Mouse (Mus musculus) gonadal fat pad, adult 2 months (tissue): ENCODE results near the gene Gucy1b1. TPM values are rescaled to one million over a fixed set of nuclear protein-coding genes. Genes with fewer than 3 reads are reported as not detected.

Experiments
- DNase-seq: peaks from one replicate; pipeline ENCODE4 v3.0.0-alpha.2; 2012; ENCODE audit warnings: low read depth
- polyA plus RNA-seq: library from polyadenylated mRNA; depleted of rRNA; stranded (reverse); fragments of >200 nt; gene quantifications from 2 replicates; pipeline ENCODE4 v1.2.3, GENCODE M21; 2012; rRNA removed

Gucy1b1 gene
- polyA plus RNA-seq, 1 experiment: 6.1 TPM

DNA sequence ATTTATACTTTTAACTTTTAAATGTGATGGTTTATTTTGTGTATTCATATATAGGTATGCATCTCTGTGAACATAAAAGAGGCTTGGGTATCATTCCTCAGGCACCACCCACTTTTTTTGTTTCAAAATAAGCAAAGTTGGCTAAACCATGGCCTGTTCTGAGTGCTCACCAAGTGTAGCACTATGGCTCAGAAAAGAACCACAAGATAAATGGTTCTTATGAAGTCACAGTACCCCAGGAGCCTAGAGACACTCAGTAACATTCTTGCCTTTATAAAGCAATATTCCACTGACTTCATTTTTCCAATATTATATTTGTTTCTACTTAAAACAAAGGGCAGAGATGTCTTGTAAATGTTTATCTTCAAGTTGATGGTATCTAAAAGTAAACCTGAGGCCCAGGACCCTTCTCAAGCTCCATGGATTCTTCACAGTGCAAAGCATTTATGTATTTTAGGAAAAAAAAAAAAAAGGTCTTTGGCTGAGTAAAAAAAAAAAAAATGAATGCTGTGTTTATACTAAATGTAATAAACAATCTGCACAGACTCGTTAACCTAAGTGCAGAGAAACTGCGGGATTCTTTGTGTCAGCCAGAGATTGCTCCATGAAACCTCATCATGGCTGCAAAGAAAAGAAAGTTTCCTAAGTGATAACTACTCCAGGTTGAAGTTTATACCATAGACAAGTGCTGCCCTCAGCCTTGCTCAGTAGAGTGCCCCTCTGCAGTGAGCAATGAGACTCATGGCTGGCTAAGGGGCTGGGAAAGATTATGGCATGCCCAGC is 38.0 kb downstream of the Gucy1b1 start:
- DNase-seq: no peak

DNA sequence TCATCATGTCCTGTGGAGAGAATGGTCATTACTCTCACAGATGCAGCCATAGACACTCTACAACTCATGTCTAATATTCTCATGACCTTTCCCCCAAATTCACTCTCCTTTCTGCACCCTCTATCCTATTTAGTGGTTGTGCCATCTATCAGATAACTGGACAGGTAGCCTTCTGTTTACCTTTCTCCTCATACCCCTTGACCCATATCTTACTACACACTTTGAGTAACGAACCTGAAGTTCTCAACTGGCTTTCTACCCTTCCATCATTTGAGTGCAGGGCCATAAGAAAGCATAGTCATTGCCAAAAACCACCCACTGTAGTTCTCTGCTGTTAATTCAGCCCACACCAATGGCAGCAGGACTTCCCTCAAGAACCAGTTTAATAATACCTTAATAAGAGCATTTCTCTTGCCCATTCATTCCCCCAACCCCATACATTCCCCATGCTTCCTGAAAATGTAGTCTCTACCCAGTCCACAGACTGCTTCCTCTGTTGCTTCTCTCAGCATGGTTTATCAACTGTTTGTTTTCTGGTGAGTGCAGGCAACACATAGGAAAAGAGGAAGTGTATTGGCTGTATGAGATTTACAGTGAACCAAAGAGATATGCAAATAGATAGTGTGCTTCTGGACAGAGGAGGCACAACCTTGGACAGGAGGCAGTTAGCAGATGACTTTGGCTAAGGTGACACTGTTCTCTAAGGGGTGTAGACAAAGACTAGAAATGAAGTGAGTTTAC is 44.3 kb downstream of the Gucy1b1 start:
- peak; percentile 60 for DNase-seq

DNA sequence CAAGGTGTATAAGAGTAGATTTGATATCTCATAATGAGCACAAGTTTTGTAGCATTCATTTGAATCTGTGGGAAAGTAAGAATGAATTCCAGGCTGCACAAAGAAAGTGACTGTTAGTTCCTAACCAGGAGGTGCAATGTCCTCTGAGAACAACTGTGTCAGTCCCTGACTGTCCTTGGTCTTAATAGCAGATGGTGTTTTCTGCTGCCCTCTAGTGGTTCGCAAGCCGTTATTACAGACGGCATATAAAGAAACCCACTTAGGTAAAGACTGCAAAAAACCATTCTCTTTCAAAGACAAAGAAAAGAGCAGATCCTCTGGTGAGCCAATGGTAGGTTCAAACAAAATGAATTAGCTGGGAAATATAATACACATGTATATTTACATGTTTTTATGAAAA is 45.3 kb downstream of the Gucy1b1 start:
- no peak for DNase-seq

DNA sequence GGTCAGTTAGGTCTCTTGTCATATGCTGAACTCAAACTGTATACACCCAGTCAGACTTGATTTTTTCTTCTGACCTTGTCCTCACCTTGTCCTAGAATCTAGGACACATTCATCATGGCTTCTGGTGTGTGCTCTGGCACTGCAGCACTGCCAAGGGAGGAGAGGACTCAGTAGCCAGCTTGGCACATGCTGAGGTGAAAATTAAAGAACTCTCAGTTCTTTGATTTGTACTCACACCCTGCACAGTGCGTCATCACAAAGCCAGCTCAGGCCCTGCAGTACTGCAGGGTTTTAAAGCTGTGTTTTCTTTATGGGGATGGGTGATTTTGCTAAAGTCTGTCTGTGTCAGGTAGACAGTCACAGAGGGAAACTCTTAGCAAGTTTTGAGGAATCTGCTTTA is 47.2 kb downstream of the Gucy1b1 start:
- no peak for DNase-seq

DNA sequence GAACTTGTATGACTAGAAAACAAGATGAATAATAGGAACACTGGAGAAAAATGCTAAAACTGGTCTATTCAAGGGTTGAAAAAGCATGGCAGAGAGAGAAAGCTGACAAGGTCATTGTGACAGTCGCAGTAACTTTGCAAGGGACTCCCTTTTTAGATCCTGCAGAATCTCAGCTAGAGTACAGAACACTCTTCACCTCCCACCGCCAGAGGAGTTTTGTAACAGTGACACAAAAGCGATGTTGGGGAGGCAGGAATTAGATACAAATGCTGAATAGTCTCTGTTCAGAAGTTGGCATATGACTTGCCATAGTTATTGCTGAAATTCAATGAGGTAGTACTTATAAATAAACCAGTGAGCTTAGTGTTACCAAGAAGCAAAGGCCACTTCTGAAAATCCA is 51.4 kb downstream of the Gucy1b1 start:
- DNase-seq: no peak

DNA sequence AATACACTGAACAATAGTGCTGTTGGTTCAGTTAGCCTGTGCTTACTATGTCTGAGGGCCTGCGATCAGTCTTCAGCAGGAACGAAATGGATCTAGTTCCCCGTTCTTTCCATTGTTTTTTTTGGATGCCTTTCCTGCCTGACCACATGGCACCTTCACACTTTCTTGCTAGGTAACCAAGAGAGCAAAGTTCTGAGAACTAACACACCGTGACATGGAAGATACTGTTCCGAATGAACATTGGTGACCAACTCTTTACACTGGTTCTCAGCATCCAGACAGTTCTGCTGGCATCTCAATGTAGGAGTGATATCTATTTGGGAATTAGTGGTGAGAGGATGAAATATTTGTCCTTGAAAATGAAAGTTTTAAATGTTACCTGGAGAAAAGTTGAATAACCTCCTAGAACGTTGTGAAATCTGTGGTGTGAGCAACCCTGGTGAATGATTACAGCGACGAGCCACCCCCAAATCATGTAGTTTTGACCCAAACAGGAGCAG is 52.0 kb downstream of the Gucy1b1 start:
- no peak for DNase-seq

DNA sequence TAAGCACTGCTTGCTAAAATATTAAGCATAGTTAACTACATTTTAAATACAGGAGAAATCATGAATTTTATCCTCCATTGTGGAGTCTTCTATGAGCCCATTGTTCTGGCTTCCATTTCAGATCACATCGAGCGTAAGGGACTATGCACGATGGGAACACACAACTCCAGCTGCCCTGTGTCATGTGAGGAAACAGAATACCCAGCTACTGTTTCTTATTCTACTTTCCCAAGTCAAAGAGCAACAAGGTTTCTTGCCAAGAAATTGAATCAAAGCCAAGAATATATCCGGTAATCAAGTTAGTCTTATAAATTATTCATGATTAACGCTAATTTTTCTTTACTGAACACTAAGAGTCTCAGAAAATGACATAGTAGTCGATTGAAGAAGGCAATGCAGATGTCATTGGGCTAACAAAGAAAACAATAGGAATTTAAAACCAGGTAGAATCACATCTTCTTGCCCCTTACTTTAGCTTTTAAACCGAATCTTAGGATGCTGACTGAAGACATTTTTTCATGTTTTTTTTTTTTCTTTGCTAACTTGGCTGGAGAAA is 60.3 kb downstream of the Gucy1b1 start:
- no peak for DNase-seq

DNA sequence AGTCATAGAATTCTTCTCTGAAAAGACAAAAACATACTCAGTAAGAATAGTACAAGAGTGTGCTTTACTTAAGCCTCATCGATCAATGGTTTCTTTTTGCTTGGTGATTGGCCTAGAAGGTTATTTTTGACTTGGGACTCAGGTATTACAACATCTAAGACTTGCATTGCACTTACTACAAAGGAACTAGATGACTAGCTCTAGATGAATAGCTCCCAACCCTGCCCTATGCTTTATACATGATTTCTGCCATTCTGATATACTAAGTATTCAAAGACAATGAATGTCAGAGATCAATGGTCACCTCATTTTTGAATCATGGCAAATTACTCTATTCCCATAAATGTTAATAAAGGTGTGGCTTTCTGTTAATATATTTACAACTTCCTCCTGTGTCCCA is 67.5 kb downstream of the Gucy1b1 start:
- DNase-seq: no peak

DNA sequence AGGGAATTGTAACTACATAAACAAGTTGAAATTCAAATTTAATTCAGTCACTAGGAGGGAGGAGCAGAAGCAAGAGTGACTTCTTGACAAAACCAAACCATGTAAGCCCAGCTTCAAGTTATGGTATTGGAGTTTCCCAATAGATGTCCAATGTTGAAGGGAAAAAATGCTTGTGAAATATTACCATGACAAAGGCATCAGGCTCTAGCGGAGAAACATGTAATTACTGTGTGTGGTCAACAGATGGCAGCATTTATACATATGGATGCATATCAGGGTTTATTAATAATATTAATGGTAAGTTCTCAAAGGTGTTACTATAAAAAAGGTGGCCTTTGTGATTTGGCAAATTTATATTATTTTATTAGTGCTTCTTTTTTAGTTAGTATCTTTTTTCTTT is 78.5 kb downstream of the Gucy1b1 start:
- DNase-seq: no peak

DNA sequence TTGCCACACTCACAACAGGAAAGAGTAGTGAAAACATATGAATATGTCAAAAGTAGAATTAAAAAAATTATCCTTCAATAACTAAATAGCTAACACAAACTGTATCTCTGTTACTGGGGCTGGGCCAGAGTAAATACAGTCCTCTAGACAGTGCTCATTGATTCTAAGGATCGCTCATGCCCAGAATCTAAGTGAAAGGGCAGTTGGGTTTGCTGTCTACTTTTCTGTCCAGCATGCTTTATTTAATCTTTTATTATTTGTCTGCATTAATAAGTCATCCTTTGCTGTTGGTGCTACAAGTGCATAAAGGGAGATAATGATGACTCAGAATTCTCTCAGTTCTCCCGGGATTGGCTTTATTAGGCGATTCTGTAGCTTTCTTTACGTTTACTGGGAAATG is 79.1 kb downstream of the Gucy1b1 start:
- DNase-seq: no peak

DNA sequence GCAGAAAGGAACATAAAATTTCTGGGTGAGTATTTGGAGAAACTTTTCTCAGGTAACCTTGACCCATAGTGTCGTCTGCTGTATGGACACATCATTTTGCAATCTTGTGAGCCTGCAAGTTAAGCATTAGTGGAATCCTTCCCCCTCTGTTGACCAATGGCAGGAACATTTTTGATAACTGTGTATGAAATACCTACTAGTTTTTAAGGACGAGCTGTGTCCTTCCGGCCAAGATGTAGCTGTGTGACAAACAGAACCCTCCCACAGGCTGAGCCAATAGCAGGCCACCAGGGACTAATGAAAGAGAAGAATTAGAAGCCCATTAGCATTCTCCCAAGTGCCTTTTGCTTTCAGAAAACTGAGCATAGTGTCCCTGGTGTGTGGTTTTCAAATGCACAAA is 84.0 kb downstream of the Gucy1b1 start:
- DNase-seq: no peak

DNA sequence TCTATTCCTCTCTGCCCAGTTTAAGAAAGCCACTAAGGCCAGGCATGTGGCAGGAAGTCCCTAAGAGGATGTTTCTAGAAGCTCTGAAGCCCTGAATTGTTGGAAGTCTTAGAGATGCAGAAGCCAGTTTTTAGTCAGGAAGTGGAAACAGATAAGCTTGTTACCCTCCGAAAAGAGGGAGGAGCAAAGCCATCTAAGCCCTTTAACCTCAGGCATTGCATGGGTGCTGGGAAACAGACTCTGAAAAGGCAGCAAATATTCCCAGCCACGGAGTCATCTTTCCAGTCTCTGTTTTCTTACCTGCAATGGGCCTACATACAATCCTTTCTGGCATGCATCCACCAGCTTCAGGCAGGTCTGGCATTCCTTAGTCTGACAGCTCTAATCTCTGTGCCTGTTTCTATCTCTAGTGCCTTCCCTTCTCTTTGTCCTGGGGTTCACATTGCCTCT is 84.8 kb downstream of the Gucy1b1 start:
- DNase-seq: peak; percentile 80

DNA sequence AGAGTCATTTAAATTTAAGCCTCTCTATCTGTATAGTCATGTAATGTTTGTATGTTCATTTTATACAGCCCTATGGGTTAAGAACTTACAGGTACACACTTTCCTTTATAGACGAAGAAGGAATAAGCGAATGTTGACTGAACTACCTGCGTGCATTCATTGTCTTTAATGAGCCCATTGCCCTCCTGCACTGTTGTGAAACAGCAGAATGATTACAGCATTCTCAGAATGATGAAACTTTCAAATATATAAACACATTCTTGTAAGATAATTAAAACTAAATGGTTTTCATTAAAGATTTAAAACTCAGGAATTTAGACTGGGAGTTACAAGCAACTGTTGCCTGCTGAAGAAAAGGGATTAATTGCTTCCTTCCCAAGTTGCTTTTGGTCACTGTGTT is 86.9 kb downstream of the Gucy1b1 start:
- no peak for DNase-seq

DNA sequence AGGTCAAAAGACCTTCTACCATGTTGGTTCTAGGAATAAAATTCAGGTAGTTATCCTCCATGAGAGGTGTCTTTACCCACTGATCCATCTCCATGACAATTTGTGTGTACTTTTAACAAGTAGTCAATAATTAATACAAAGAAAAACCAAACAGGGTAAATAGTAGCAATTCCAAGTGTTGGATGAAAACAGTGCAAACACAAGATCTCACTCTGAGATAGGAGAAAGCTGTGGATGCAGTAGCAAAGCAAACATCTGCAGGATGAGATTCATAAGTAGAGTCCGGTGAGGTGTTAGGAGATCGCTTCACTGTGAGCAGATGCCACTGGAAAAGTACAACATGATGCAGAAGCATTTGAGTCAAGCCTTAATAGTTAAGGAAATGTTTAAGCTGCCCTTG is 88.4 kb downstream of the Gucy1b1 start:
- DNase-seq: no peak

DNA sequence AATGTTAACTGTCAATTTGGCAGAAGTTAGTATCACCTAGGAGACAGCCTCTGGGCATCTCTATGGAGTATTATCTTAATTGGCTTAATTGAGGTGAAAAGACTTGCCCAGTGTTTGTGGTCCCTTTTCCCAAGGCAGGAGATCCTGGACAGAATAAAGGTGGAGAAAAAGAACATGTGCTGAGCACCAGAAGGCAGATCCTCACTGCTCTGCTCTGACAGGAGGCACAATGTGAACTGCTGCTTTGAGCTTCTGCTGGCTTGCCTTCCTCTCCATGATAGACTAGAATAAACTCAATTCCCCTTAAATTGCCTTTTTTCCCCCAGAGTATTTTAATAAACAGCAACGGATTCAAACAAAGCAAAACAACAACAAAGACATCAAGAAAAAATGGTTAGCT is 89.4 kb downstream of the Gucy1b1 start:
- DNase-seq: no peak

DNA sequence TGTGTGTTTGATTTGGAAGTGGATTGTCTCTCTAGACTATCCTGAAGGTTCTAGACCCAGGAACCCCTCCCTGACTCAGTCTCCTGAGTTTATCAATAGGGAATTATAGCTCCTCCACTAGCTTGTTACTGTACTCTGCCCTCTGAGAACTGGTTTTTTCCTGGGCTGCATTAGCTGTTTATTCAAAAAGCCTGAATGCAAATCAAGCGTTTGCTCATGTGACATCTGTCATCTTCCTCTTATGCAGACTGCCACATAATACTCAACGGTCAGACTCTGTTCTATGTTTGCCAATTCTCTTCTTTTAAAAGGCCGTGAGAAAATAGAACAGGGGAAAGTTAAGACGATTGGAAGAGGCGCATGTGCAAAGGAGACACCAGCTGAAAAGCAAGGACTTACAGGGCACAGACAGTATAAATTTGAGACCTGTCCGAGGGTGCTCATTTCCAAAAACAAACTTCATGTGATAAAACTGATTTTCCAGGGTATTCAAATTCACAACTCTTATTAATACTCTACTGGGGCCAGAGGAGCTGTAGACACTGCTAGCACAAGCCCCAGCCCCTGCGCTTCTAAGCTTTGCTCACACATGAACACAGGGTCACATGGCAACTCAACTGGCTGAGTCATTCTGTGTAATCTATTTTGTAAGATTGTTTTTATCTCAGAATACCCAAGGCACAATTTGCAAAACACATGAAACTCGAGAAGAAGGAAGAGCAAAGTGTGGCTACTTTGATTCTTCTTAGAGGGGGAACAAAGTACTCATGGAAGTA is 91.2 kb downstream of the Gucy1b1 start:
- no peak for DNase-seq

Other genes with a start within 250 kb of the Gucy1b1 start
- gene Ctso, start 142.1 kb downstream of the Gucy1b1 start, polyA plus RNA-seq: 17.8 and 20.6 TPM in 2 replicates
- 0.92 and 1.6 TPM in 2 replicates for gene Tdo2, start 98.5 kb downstream of the Gucy1b1 start, polyA plus RNA-seq
- gene Asic5, start 92.4 kb downstream of the Gucy1b1 start, polyA plus RNA-seq: 0.08 TPM in 1 of 2 replicates, not detected in the other
- gene Gucy1a1, start 71.1 kb upstream of the Gucy1b1 start, polyA plus RNA-seq: 7.6 and 9.9 TPM in 2 replicates